ENCODE assay signal across 9 mouse cellular contexts in genomic region chr16:20620751-20621190, GRCm38 (mm10). TPM values are rescaled to one million over a fixed set of nuclear protein-coding genes. Genes with fewer than 3 reads are reported as not detected.
DNase-seq lines count a peak whose midpoint lies in the region; ATAC-seq and TF ChIP-seq lines count a peak whose summit lies in the region.
"Had no signal": no experiment of that assay in that cellular context is flagged by ENCODE, and none has a peak within 500 bp of the region (broad histone marks: within the 10 kb centered on the region; RNA-seq: fewer than 3 reads in every experiment).

No protein-coding gene starts in this region.

- WGBS in forebrain, embryonic 13.5 days: under 1% methylated on average over 32 of the region's 32 CpGs
- 0% methylated on average over 32 of the region's 32 CpGs for WGBS in limb, embryonic 15.5 days
- WGBS in stomach, embryonic 14.5 days: under 1% methylated on average over 32 of the region's 32 CpGs

- peak overlapping the region; percentile 76 for H3K4me3 ChIP-seq in layer of hippocampus, adult 2 months
- H3K4me3 ChIP-seq in forebrain, embryonic 13.5 days: peak overlapping the region; percentile 70
- H3K4me3 ChIP-seq in limb, embryonic 15.5 days: peak overlapping the region; percentile 69
- peak overlapping the region; percentile 65 for H3K4me3 ChIP-seq in stomach, embryonic 14.5 days (ENCODE audit: low read depth, low read length)

- DNase-seq in layer of hippocampus, adult 2 months (ENCODE audit: low spot score in 2 of 2): no peak
- no peak for DNase-seq in layer of hippocampus, postnatal 36 days
- DNase-seq in Muller cell, postnatal 12 days (ENCODE audit: inconsistent ontology term): peak; percentile 59
- no peak for DNase-seq in adrenal gland, adult 2 months
- no peak for DNase-seq in urinary bladder, postnatal 10 days (ENCODE audit: low spot score)

- no peaks in the 10 kb centered on the region for H3K9me3 ChIP-seq in forebrain, embryonic 13.5 days (replicated peaks)
- no peaks in the 10 kb centered on the region for H3K9me3 ChIP-seq in limb, embryonic 15.5 days
- H3K9me3 ChIP-seq in stomach, embryonic 14.5 days (ENCODE audit: control insufficient read depth, low read depth, low read length): no peaks in the 10 kb centered on the region

- peak; percentile 19 for ATAC-seq in forebrain, embryonic 13.5 days
- no peak; the same call in 1 of the 2 replicates for ATAC-seq in limb, embryonic 15.5 days (ENCODE audit: insufficient number of reproducible peaks, low FRiP score, low TSS enrichment, low read depth)
- no peak for ATAC-seq in stomach, embryonic 14.5 days (ENCODE audit: insufficient number of reproducible peaks, insufficient read depth, low FRiP score, low read depth)

- H3K36me3 ChIP-seq in forebrain, embryonic 13.5 days (ENCODE audit: poor library complexity, severe bottlenecking): peaks cover 11% of the 10 kb centered on the region; the same call in 1 of the 2 replicates
- H3K36me3 ChIP-seq in limb, embryonic 15.5 days: peaks cover 7% of the 10 kb centered on the region
- no peaks in the 10 kb centered on the region for H3K36me3 ChIP-seq in stomach, embryonic 14.5 days (ENCODE audit: control insufficient read depth, insufficient read depth, low read length)

- H3K4me2 ChIP-seq in forebrain, embryonic 13.5 days: peak overlapping the region; percentile 78
- H3K4me2 ChIP-seq in limb, embryonic 15.5 days: peak overlapping the region; percentile 100
- H3K4me2 ChIP-seq in stomach, embryonic 14.5 days (replicated peaks; ENCODE audit: low read depth, low read length): peak overlapping the region; percentile 98

- TF ChIP-seq CTCF in layer of hippocampus, adult 2 months (conservative IDR thresholded peaks at IDR 0.05): no peak

- no peaks in the 10 kb centered on the region for H3K27me3 ChIP-seq in forebrain, embryonic 13.5 days
- H3K27me3 ChIP-seq in limb, embryonic 15.5 days: peaks cover 50% of the 10 kb centered on the region
- H3K27me3 ChIP-seq in stomach, embryonic 14.5 days (ENCODE audit: control insufficient read depth, insufficient read depth, low read length): peaks cover 12% of the 10 kb centered on the region

- H3K27ac ChIP-seq in layer of hippocampus, adult 2 months: peak overlapping the region; percentile 72
- peak overlapping the region; percentile 94 for H3K27ac ChIP-seq in forebrain, embryonic 13.5 days
- no peak overlapping the region for H3K27ac ChIP-seq in limb, embryonic 15.5 days
- H3K27ac ChIP-seq in stomach, embryonic 14.5 days (ENCODE audit: low read length): no peak overlapping the region

- H3K9ac ChIP-seq in forebrain, embryonic 13.5 days: peak overlapping the region; percentile 81
- peak overlapping the region; percentile 54 for H3K9ac ChIP-seq in limb, embryonic 15.5 days
- no peak overlapping the region for H3K9ac ChIP-seq in stomach, embryonic 14.5 days (replicated peaks; ENCODE audit: low read depth, low read length)

- peaks cover 37% of the 10 kb centered on the region for H3K4me1 ChIP-seq in forebrain, embryonic 13.5 days
- peaks cover 35% of the 10 kb centered on the region for H3K4me1 ChIP-seq in limb, embryonic 15.5 days
- peaks cover 8% of the 10 kb centered on the region; the same call in 1 of the 2 replicates for H3K4me1 ChIP-seq in stomach, embryonic 14.5 days (ENCODE audit: control insufficient read depth, insufficient read depth, low read length)

RNA-seq across cellular contexts. Expression of gene Camk2n2, which starts 0.3 kb away (rescaled TPM):
- total RNA-seq in layer of hippocampus, adult 2 months (2021): 10 to 100 TPM; 69.1 to 84.4 TPM
- total RNA-seq in layer of hippocampus, postnatal 36 days (2021): 10 to 100 TPM; 83.0 to 88.3 TPM
- polyA plus RNA-seq in forebrain, embryonic 13.5 days (2015; fragmentation: Nextera tagmentation; extraction: Ambion mirVana): 9.6 and 10.9 TPM in 2 replicates
- polyA plus RNA-seq in limb, embryonic 15.5 days (2015; fragmentation: Nextera tagmentation; extraction: Ambion mirVana): 1.1 and 1.2 TPM in 2 replicates
- 1.8 and 2.1 TPM in 2 replicates for polyA plus RNA-seq in stomach, embryonic 14.5 days (2014; fragmentation: Nextera tagmentation; extraction: Ambion mirVana)
- 10 to 100 TPM; 36.8 to 56.4 TPM for total RNA-seq in adrenal gland, adult 2 months (2021)
- 33.3 and 42.3 TPM in 2 replicates for polyA plus RNA-seq in adrenal gland, adult 2 months (2012; rRNA removed)
- total RNA-seq: neutrophil, adult 5-6 weeks had no signal

RNA-seq across cellular contexts. Expression of gene Ece2, which starts 8.9 kb away (rescaled TPM):
- total RNA-seq in layer of hippocampus, adult 2 months (2021): 10 to 100 TPM; 34.4 to 36.1 TPM
- total RNA-seq in layer of hippocampus, postnatal 36 days (2021): 10 to 100 TPM; 28.4 to 29.2 TPM
- 7.1 and 7.8 TPM in 2 replicates for polyA plus RNA-seq in forebrain, embryonic 13.5 days (2015; fragmentation: Nextera tagmentation; extraction: Ambion mirVana)
- 5.3 and 6.3 TPM in 2 replicates for polyA plus RNA-seq in limb, embryonic 15.5 days (2015; fragmentation: Nextera tagmentation; extraction: Ambion mirVana)
- 2.4 and 3.4 TPM in 2 replicates for polyA plus RNA-seq in stomach, embryonic 14.5 days (2014; fragmentation: Nextera tagmentation; extraction: Ambion mirVana)
- 10 to 100 TPM in 1 of 2 experiments, 1 to 10 TPM in 1; 9.3 to 18.8 TPM for total RNA-seq in adrenal gland, adult 2 months (2021)
- 2.3 and 5.0 TPM in 2 replicates for polyA plus RNA-seq in adrenal gland, adult 2 months (2012; rRNA removed)
- total RNA-seq: neutrophil, adult 5-6 weeks had no signal

RNA-seq across cellular contexts. Expression of gene Alg3, which starts 9.2 kb away (rescaled TPM):
- 10 to 100 TPM in 1 of 2 experiments, 1 to 10 TPM in 1; 9.7 to 15.4 TPM for total RNA-seq in layer of hippocampus, adult 2 months (2021)
- 10 to 100 TPM; 11.9 to 13.2 TPM for total RNA-seq in layer of hippocampus, postnatal 36 days (2021)
- 36.6 and 41.6 TPM in 2 replicates for polyA plus RNA-seq in forebrain, embryonic 13.5 days (2015; fragmentation: Nextera tagmentation; extraction: Ambion mirVana)
- polyA plus RNA-seq in limb, embryonic 15.5 days (2015; fragmentation: Nextera tagmentation; extraction: Ambion mirVana): 33.6 and 38.4 TPM in 2 replicates
- 46.1 and 46.8 TPM in 2 replicates for polyA plus RNA-seq in stomach, embryonic 14.5 days (2014; fragmentation: Nextera tagmentation; extraction: Ambion mirVana)
- 10 to 100 TPM; 28.9 to 37.1 TPM for total RNA-seq in adrenal gland, adult 2 months (2021)
- polyA plus RNA-seq in adrenal gland, adult 2 months (2012; rRNA removed): 32.3 and 47.0 TPM in 2 replicates

RNA-seq across cellular contexts. Expression of gene Gm49333, which starts 9.4 kb away (rescaled TPM):
- total RNA-seq in layer of hippocampus, adult 2 months (2021): not detected
- total RNA-seq in layer of hippocampus, postnatal 36 days (2021): not detected
- 0.32 TPM in 1 of 2 replicates, not detected in the other for polyA plus RNA-seq in forebrain, embryonic 13.5 days (2015; fragmentation: Nextera tagmentation; extraction: Ambion mirVana)
- polyA plus RNA-seq in limb, embryonic 15.5 days (2015; fragmentation: Nextera tagmentation; extraction: Ambion mirVana): not detected in 2 replicates
- not detected in 2 replicates for polyA plus RNA-seq in stomach, embryonic 14.5 days (2014; fragmentation: Nextera tagmentation; extraction: Ambion mirVana)
- total RNA-seq in adrenal gland, adult 2 months (2021): not detected
- polyA plus RNA-seq in adrenal gland, adult 2 months (2012; rRNA removed): not detected in 2 replicates
- total RNA-seq: neutrophil, adult 5-6 weeks had no signal

RNA-seq across cellular contexts. Expression of gene Eef1akmt4, which starts 9.4 kb away (rescaled TPM):
- total RNA-seq in layer of hippocampus, adult 2 months (2021): 1 to 10 TPM; 2.4 to 3.2 TPM
- 1 to 10 TPM; 2.5 to 2.9 TPM for total RNA-seq in layer of hippocampus, postnatal 36 days (2021)
- polyA plus RNA-seq in forebrain, embryonic 13.5 days (2015; fragmentation: Nextera tagmentation; extraction: Ambion mirVana): 21.1 and 23.9 TPM in 2 replicates
- polyA plus RNA-seq in limb, embryonic 15.5 days (2015; fragmentation: Nextera tagmentation; extraction: Ambion mirVana): 29.6 and 29.7 TPM in 2 replicates
- 30.3 and 33.8 TPM in 2 replicates for polyA plus RNA-seq in stomach, embryonic 14.5 days (2014; fragmentation: Nextera tagmentation; extraction: Ambion mirVana)
- total RNA-seq in adrenal gland, adult 2 months (2021): 1 to 10 TPM; 9.2 to 9.5 TPM
- polyA plus RNA-seq in adrenal gland, adult 2 months (2012; rRNA removed): 9.2 and 10.4 TPM in 2 replicates

Comparison
In these comparisons a context has a peak if more than half of its experiments do, and no peak if none do; other contexts are left out.
1. H3K27ac ChIP-seq: peak in layer of hippocampus, adult 2 months (single experiment) and forebrain, embryonic 13.5 days (single experiment); none in limb, embryonic 15.5 days (single experiment) and stomach, embryonic 14.5 days (single experiment).
2. Peak in every context shown above with its lines, with median percentiles within 50 percentile points of each other: H3K4me3 ChIP-seq and H3K4me2 ChIP-seq.